Mouse (Mus musculus): Measurements from ENCODE around the gene Appbp2.

DNA sequence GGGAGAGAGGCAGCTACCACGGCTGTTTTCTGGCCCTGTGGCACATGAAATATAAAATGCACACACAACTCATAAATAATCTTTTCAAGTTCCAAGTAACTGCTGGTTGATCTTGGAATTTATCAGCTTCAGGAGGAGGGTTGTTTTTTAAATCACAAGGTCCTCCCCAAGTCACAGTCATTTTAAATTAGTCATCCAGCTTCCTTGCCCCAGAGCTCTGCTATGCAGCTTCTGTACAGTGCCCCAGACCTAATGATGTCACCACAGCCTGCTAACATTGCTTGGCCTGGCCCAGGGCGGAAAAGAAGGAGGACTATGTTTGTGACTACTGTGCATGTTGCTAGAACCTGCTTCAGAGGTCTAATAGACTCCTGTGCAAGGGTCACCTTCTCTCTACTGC, 77.6 kb downstream of the Appbp2 start:
- TF ChIP-seq CTCF (IDR thresholded peaks at IDR 0.05; ENCODE audit: low read depth) = no peak
- no peak for TF ChIP-seq EP300 (IDR thresholded peaks at IDR 0.05; ENCODE audit: low read depth)

Measured in heart, postnatal 0 days (tissue).